Comparison of ENCODE assay signal across 34 mouse cellular contexts in the genomic region with DNA sequence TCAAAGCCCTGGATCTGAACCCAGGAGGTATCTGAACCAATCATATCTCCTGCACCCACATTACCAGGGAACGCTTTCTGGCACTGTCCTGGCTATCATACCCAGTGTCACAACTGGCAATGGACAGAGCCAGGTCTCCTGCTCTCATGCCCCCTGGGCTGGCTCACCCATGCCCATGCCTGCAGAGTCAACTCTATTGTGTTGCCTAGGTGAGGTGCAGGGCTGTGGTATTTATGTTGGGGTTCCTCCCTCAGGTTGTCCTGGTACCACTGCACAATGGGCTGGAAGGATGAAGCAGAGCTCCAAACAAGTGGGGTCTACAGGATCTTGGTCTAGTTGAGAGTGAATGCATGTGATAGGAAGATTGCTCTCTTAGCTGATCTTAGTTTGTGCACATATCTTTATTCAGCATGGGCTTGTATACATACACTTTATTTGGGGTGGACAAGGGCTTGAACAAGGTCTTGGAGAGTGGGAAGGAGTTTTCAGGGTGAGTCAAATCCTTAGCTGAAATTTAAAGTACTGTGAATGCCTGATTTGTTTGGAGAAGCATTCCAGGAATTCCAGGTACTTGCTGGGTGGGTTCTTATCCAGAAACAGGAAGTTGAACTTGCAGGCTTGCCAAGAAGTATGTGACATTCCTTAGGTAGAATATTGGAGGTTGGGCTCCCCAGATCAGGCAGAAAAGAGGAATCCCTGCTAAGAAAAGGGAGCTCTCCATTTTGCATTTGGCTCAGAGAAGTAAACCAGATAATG.
DNase-seq lines count a peak whose midpoint lies in the region; ATAC-seq lines count a peak whose summit lies in the region.
"Had no signal": no experiment of that assay in that cellular context is flagged by ENCODE, and none has a peak within 500 bp of the region (broad histone marks: within the 10 kb centered on the region; RNA-seq: fewer than 3 reads in every experiment).

No protein-coding gene starts in this region.

- DNase-seq in embryo, embryonic 10.5 days (ENCODE audit: low spot score): peak; percentile 0
- no peak for DNase-seq in embryo, embryonic 9.5 days (ENCODE audit: extremely low spot score)
- peak; percentile 7 for DNase-seq in kidney, postnatal 14 days
- DNase-seq in ZHBTc4 (ENCODE audit: low read depth, low spot score): peak; percentile 42
- DNase-seq in lung, postnatal 25 days (ENCODE audit: low spot score): peak; percentile 34
- DNase-seq in adrenal gland, postnatal 14 days: no peak
- DNase-seq: adrenal gland, adult 2 months; cerebellum, adult 9-10 months; cerebellum, postnatal 36 days; embryo, embryonic 11 days; gastrocnemius, postnatal 14 days; heart, postnatal 14 days; kidney, adult 9 months; layer of hippocampus, adult 9-11 months; liver; right cerebral cortex, adult 18-20 months; spleen, adult 18-20 months; thymus, adult 18-20 months; thymus, postnatal 25 days had no signal

- no peaks in the 10 kb centered on the region for H3K27me3 ChIP-seq in kidney, embryonic 16.5 days (ENCODE audit: insufficient read depth, low read length)
- no peaks in the 10 kb centered on the region for H3K27me3 ChIP-seq in liver, embryonic 12.5 days (replicated peaks)
- H3K27me3 ChIP-seq: CH12.LX; embryonic facial prominence, embryonic 15.5 days; forebrain, embryonic 13.5 days; intestine, embryonic 15.5 days; liver, embryonic 15.5 days; midbrain, embryonic 12.5 days; neural tube, embryonic 12.5 days had no signal

- no peak overlapping the region for H3K27ac ChIP-seq in kidney, embryonic 16.5 days (ENCODE audit: low read length)
- no peak overlapping the region for H3K27ac ChIP-seq in liver, embryonic 12.5 days
- H3K27ac ChIP-seq: embryonic facial prominence, embryonic 15.5 days; forebrain, embryonic 13.5 days; hindbrain, embryonic 10.5 days; hindbrain, postnatal 0 days; intestine, embryonic 15.5 days; liver, embryonic 15.5 days; midbrain, embryonic 12.5 days; neural tube, embryonic 12.5 days; stomach, postnatal 0 days had no signal

- no peaks in the 10 kb centered on the region for H3K36me3 ChIP-seq in kidney, embryonic 16.5 days (ENCODE audit: insufficient read depth, low read length)
- no peaks in the 10 kb centered on the region for H3K36me3 ChIP-seq in liver, embryonic 12.5 days
- H3K36me3 ChIP-seq: embryonic facial prominence, embryonic 15.5 days; G1E; hindbrain, embryonic 10.5 days; intestine, embryonic 15.5 days; liver, embryonic 15.5 days; midbrain, embryonic 12.5 days; neural tube, embryonic 12.5 days had no signal

- H3K4me1 ChIP-seq in kidney, embryonic 16.5 days (ENCODE audit: insufficient read depth, low read length): no peaks in the 10 kb centered on the region
- H3K4me1 ChIP-seq in liver, embryonic 12.5 days: no peaks in the 10 kb centered on the region
- H3K4me1 ChIP-seq: embryonic facial prominence, embryonic 15.5 days; forebrain, embryonic 13.5 days; hindbrain, embryonic 10.5 days; intestine, embryonic 15.5 days; liver, embryonic 15.5 days; midbrain, embryonic 12.5 days; neural tube, embryonic 12.5 days had no signal

- H3K9ac ChIP-seq in kidney, embryonic 16.5 days (replicated peaks; ENCODE audit: low read length): no peak overlapping the region
- H3K9ac ChIP-seq in liver, embryonic 12.5 days: no peak overlapping the region
- H3K9ac ChIP-seq: embryonic facial prominence, embryonic 15.5 days; forebrain, embryonic 13.5 days; intestine, embryonic 15.5 days; liver, embryonic 15.5 days; midbrain, embryonic 12.5 days; neural tube, embryonic 12.5 days had no signal

- H3K4me3 ChIP-seq in kidney, embryonic 16.5 days (ENCODE audit: low read length): no peak overlapping the region
- H3K4me3 ChIP-seq in liver, embryonic 12.5 days: no peak overlapping the region
- H3K4me3 ChIP-seq: embryonic facial prominence, embryonic 15.5 days; forebrain, embryonic 13.5 days; hindbrain, embryonic 10.5 days; intestine, embryonic 15.5 days; liver, embryonic 15.5 days; midbrain, embryonic 12.5 days; myocyte; neural tube, embryonic 12.5 days had no signal

- no peak for ATAC-seq in kidney, embryonic 16.5 days (ENCODE audit: low FRiP score, low TSS enrichment)
- no peak for ATAC-seq in liver, embryonic 12.5 days
- ATAC-seq: activated CD4-positive, CD25-positive, alpha-beta regulatory T cell, adult 4 months; forebrain, embryonic 13.5 days; hindbrain, postnatal 0 days; intestine, embryonic 15.5 days had no signal

- WGBS in kidney, embryonic 16.5 days: 87% methylated on average over 1 of the region's 1 CpGs
- WGBS in liver, embryonic 12.5 days (ENCODE audit: insufficient replicate concordance): 75% methylated on average over 1 of the region's 1 CpGs

- no peak overlapping the region for H3K4me2 ChIP-seq in kidney, embryonic 16.5 days (replicated peaks; ENCODE audit: low read depth, low read length)
- no peak overlapping the region for H3K4me2 ChIP-seq in liver, embryonic 12.5 days
- H3K4me2 ChIP-seq: embryonic facial prominence, embryonic 15.5 days; forebrain, embryonic 13.5 days; intestine, embryonic 15.5 days; liver, embryonic 15.5 days; midbrain, embryonic 12.5 days; neural tube, embryonic 12.5 days had no signal

- no peaks in the 10 kb centered on the region for H3K9me3 ChIP-seq in kidney, embryonic 16.5 days (ENCODE audit: low read length)
- no peaks in the 10 kb centered on the region for H3K9me3 ChIP-seq in liver, embryonic 12.5 days (replicated peaks)
- H3K9me3 ChIP-seq: embryonic facial prominence, embryonic 15.5 days; forebrain, embryonic 13.5 days; hindbrain, embryonic 10.5 days; intestine, embryonic 15.5 days; liver, embryonic 15.5 days; midbrain, embryonic 12.5 days; neural tube, embryonic 12.5 days had no signal

Comparison
In these comparisons a context has a peak if more than half of its experiments do, and no peak if none do; other contexts are left out.
1. DNase-seq: peak in embryo, embryonic 10.5 days (single experiment), kidney, postnatal 14 days (single experiment), ZHBTc4 (single experiment) and lung, postnatal 25 days (single experiment); none in embryo, embryonic 9.5 days (single experiment) and adrenal gland, postnatal 14 days (single experiment).